21 mouse cellular contexts compared by ENCODE assay signal in genomic region chr13:58415838-58416237, GRCm38 (mm10). TPM values are rescaled to one million over a fixed set of nuclear protein-coding genes. Genes with fewer than 3 reads are reported as not detected.
DNase-seq lines count a peak whose midpoint lies in the region; ATAC-seq lines count a peak whose summit lies in the region.
"Had no signal": no experiment of that assay in that cellular context is flagged by ENCODE, and none has a peak within 500 bp of the region (broad histone marks: within the 10 kb centered on the region; RNA-seq: fewer than 3 reads in every experiment).

No protein-coding gene starts in this region.

- no peak overlapping the region for H3K4me2 ChIP-seq in embryonic facial prominence, embryonic 14.5 days (ENCODE audit: low read depth, low read length)
- H3K4me2 ChIP-seq: hindbrain, embryonic 12.5 days; liver, embryonic 15.5 days; lung, embryonic 15.5 days; midbrain, embryonic 15.5 days; neural tube, embryonic 13.5 days had no signal

- no peak overlapping the region for H3K27ac ChIP-seq in embryonic facial prominence, embryonic 14.5 days (replicated peaks; ENCODE audit: low read depth, low read length)
- no peak overlapping the region for H3K27ac ChIP-seq in embryonic facial prominence, embryonic 10.5 days (replicated peaks)
- H3K27ac ChIP-seq: forebrain, embryonic 10.5 days; hindbrain, embryonic 12.5 days; liver, embryonic 15.5 days; lung, embryonic 15.5 days; midbrain, embryonic 15.5 days; neural tube, embryonic 13.5 days had no signal

- peaks cover 5% of the 10 kb centered on the region for H3K36me3 ChIP-seq in embryonic facial prominence, embryonic 14.5 days (ENCODE audit: control insufficient read depth, insufficient read depth, low read length)
- peaks cover 22% of the 10 kb centered on the region for H3K36me3 ChIP-seq in embryonic facial prominence, embryonic 10.5 days (replicated peaks)
- H3K36me3 ChIP-seq: midbrain, embryonic 15.5 days had no signal

- DNase-seq in embryonic facial prominence, embryonic 14.5 days (ENCODE audit: low spot score), result peak; percentile 41
- DNase-seq in embryonic facial prominence, embryonic 10.5 days (ENCODE audit: low spot score), result no peak
- DNase-seq in heart, adult 8-10 months (ENCODE audit: low spot score), result peak; percentile 26
- no peak for DNase-seq in heart, postnatal 14 days
- DNase-seq in MN1 (ENCODE audit: low spot score), result peak; percentile 51
- DNase-seq in gastrocnemius, postnatal 14 days, result peak; percentile 19
- DNase-seq in left cerebral cortex, postnatal 36 days (ENCODE audit: low spot score in 2 of 2), result no peak
- DNase-seq in lung, postnatal 14 days, result no peak
- DNase-seq: cerebellum, adult 9-10 months; liver; lung, postnatal 4 days; thymus, adult 2 months; thymus, postnatal 4 days had no signal

- WGBS in embryonic facial prominence, embryonic 14.5 days, result 65% methylated on average over 5 of the region's 5 CpGs
- WGBS in embryonic facial prominence, embryonic 10.5 days, result 87% methylated on average over 5 of the region's 5 CpGs

- intact Hi-C loops in heart, postnatal 14 days (cut with DNase I), result no loop called here
- intact Hi-C loops in gastrocnemius, postnatal 14 days (cut with DNase I; ENCODE audit: low total_unique reads), result no loop called here
- intact Hi-C loops in left cerebral cortex, postnatal 36 days (cut with DNase I), result no loop called here

- H3K4me3 ChIP-seq in embryonic facial prominence, embryonic 14.5 days (ENCODE audit: low read depth, low read length), result no peak overlapping the region
- H3K4me3 ChIP-seq in embryonic facial prominence, embryonic 10.5 days, result no peak overlapping the region
- H3K4me3 ChIP-seq: forebrain, embryonic 10.5 days; hindbrain, embryonic 12.5 days; liver, embryonic 15.5 days; lung, embryonic 15.5 days; midbrain, embryonic 15.5 days; neural tube, embryonic 13.5 days had no signal

- H3K27me3 ChIP-seq in embryonic facial prominence, embryonic 14.5 days (replicated peaks; ENCODE audit: control insufficient read depth, insufficient read depth, low read length), result no peaks in the 10 kb centered on the region
- H3K27me3 ChIP-seq in embryonic facial prominence, embryonic 10.5 days (replicated peaks; ENCODE audit: low read depth, poor library complexity, severe bottlenecking), result no peaks in the 10 kb centered on the region
- H3K27me3 ChIP-seq: hindbrain, embryonic 12.5 days; liver, embryonic 15.5 days; lung, embryonic 15.5 days; midbrain, embryonic 15.5 days; neural tube, embryonic 13.5 days had no signal

- no peak for ATAC-seq in embryonic facial prominence, embryonic 14.5 days (ENCODE audit: low read depth)
- ATAC-seq: forebrain, embryonic 16.5 days; midbrain, embryonic 15.5 days had no signal

- no peak overlapping the region for H3K9ac ChIP-seq in embryonic facial prominence, embryonic 14.5 days (ENCODE audit: low read depth, low read length)
- H3K9ac ChIP-seq: hindbrain, embryonic 12.5 days; liver, embryonic 15.5 days; lung, embryonic 15.5 days; midbrain, embryonic 15.5 days; neural tube, embryonic 13.5 days had no signal

- no peaks in the 10 kb centered on the region for H3K4me1 ChIP-seq in embryonic facial prominence, embryonic 14.5 days (ENCODE audit: control insufficient read depth, insufficient read depth, low read length)
- no peaks in the 10 kb centered on the region for H3K4me1 ChIP-seq in embryonic facial prominence, embryonic 10.5 days
- H3K4me1 ChIP-seq: forebrain, embryonic 10.5 days; hindbrain, embryonic 12.5 days; liver, embryonic 15.5 days; lung, embryonic 15.5 days; midbrain, embryonic 15.5 days; neural tube, embryonic 13.5 days had no signal

- H3K9me3 ChIP-seq in embryonic facial prominence, embryonic 14.5 days (ENCODE audit: control insufficient read depth, low read length), result no peaks in the 10 kb centered on the region
- no peaks in the 10 kb centered on the region for H3K9me3 ChIP-seq in embryonic facial prominence, embryonic 10.5 days
- H3K9me3 ChIP-seq: hindbrain, embryonic 12.5 days; liver, embryonic 15.5 days; lung, embryonic 15.5 days; midbrain, embryonic 15.5 days had no signal

RNA-seq across cellular contexts. Expression of gene Hnrnpk, which starts 12.7 kb away (rescaled TPM):
- 1,259 and 1,407 TPM in 2 replicates for polyA plus RNA-seq in embryonic facial prominence, embryonic 14.5 days (2014; fragmentation: Nextera tagmentation; extraction: Ambion mirVana)
- 2,126 and 2,130 TPM in 2 replicates for polyA plus RNA-seq in embryonic facial prominence, embryonic 10.5 days (2016; fragmentation: Nextera tagmentation; extraction: Ambion mirVana)
- total RNA-seq in heart, adult 8-10 months (2022), result 100 to 1,000 TPM; 405 to 444 (median 422) TPM
- 100 to 1,000 TPM; 547 to 571 TPM for total RNA-seq in heart, postnatal 14 days (2021)
- 100 to 1,000 TPM; 334 to 386 TPM for total RNA-seq in gastrocnemius, postnatal 14 days (2021)
- total RNA-seq in left cerebral cortex, postnatal 36 days (2021), result 100 to 1,000 TPM; 576 to 584 TPM

RNA-seq across cellular contexts. Expression of gene Rmi1, which starts 13.8 kb away (rescaled TPM):
- 22.6 and 23.5 TPM in 2 replicates for polyA plus RNA-seq in embryonic facial prominence, embryonic 14.5 days (2014; fragmentation: Nextera tagmentation; extraction: Ambion mirVana)
- 27.8 and 28.1 TPM in 2 replicates for polyA plus RNA-seq in embryonic facial prominence, embryonic 10.5 days (2016; fragmentation: Nextera tagmentation; extraction: Ambion mirVana)
- total RNA-seq in heart, adult 8-10 months (2022), result 10 to 100 TPM in 1 of 4 experiments, 1 to 10 TPM in 3; 9.0 to 10.5 (median 9.7) TPM
- 1 to 10 TPM; 9.5 to 9.6 TPM for total RNA-seq in heart, postnatal 14 days (2021)
- total RNA-seq in gastrocnemius, postnatal 14 days (2021), result 1 to 10 TPM; 5.1 to 5.4 TPM
- total RNA-seq in left cerebral cortex, postnatal 36 days (2021), result 10 to 100 TPM; 11.6 to 13.8 TPM

RNA-seq across cellular contexts. Expression of gene 2210016F16Rik, which starts 30.8 kb away (rescaled TPM):
- 29.1 and 30.3 TPM in 2 replicates for polyA plus RNA-seq in embryonic facial prominence, embryonic 14.5 days (2014; fragmentation: Nextera tagmentation; extraction: Ambion mirVana)
- 23.8 and 24.4 TPM in 2 replicates for polyA plus RNA-seq in embryonic facial prominence, embryonic 10.5 days (2016; fragmentation: Nextera tagmentation; extraction: Ambion mirVana)
- 10 to 100 TPM; 16.5 to 18.1 (median 17.0) TPM for total RNA-seq in heart, adult 8-10 months (2022)
- 10 to 100 TPM; 12.7 to 13.7 TPM for total RNA-seq in heart, postnatal 14 days (2021)
- total RNA-seq in gastrocnemius, postnatal 14 days (2021), result 10 to 100 TPM; 10.1 to 10.5 TPM
- total RNA-seq in left cerebral cortex, postnatal 36 days (2021), result 1 to 10 TPM; 7.1 to 7.4 TPM

RNA-seq across cellular contexts. Expression of gene Kif27, which starts 56.9 kb away (rescaled TPM):
- 0.98 and 1.7 TPM in 2 replicates for polyA plus RNA-seq in embryonic facial prominence, embryonic 14.5 days (2014; fragmentation: Nextera tagmentation; extraction: Ambion mirVana)
- polyA plus RNA-seq in embryonic facial prominence, embryonic 10.5 days (2016; fragmentation: Nextera tagmentation; extraction: Ambion mirVana), result 0.73 and 0.86 TPM in 2 replicates
- total RNA-seq in heart, adult 8-10 months (2022), result under 1 TPM in 3 of 4 experiments, not detected in 1; 0.09 to 0.11 (median 0.11) TPM
- total RNA-seq in heart, postnatal 14 days (2021), result under 1 TPM; 0.10 to 0.24 TPM
- under 1 TPM; 0.07 to 0.33 TPM for total RNA-seq in gastrocnemius, postnatal 14 days (2021)
- 1 to 10 TPM; 2.7 to 3.2 TPM for total RNA-seq in left cerebral cortex, postnatal 36 days (2021)
- total RNA-seq: common myeloid progenitor, adult 5-6 weeks had no signal

Comparison
In these comparisons a context has a peak if more than half of its experiments do, and no peak if none do; other contexts are left out.
1. DNase-seq: peak in embryonic facial prominence, embryonic 14.5 days (single experiment), heart, adult 8-10 months (single experiment), MN1 (single experiment) and gastrocnemius, postnatal 14 days (single experiment); none in embryonic facial prominence, embryonic 10.5 days (single experiment), heart, postnatal 14 days (0 of 2), left cerebral cortex, postnatal 36 days (0 of 2) and lung, postnatal 14 days (single experiment).